Mouse (Mus musculus): ENCODE measurements around the gene Asf1b.

DNA sequence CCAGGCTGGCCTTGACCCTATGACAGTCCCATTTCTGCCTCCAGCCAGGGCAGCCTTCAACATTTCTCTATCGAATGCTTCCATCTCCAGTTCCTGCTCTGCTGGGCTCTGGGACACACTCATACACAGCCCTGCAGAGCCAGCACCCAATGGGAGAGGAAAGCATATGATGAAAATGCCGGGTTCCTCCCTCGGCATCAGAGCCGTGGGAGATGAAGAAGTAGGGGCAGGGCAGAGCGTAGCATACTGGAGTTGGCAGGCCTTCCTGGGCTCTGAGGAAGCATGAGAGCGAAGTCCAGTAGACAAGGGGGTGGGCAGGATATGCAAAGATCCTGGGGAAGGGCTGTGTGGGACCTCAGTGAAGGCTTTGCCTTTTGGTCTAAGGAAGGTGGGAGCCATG, 46.7 kb upstream of the Asf1b start:
- no peak for TF ChIP-seq GATA1 (IDR thresholded peaks at IDR 0.05; ENCODE audit: borderline replicate concordance, low read length)
- TF ChIP-seq FLI1 (IDR thresholded peaks at IDR 0.05; ENCODE audit: low read length), result no peak

All from megakaryocyte, embryonic 14.5 days (primary cell).